Mouse (Mus musculus) CD4-positive naive resting alpha-beta T cell, adult 76 days (primary cell): ENCODE data around the gene Gm20708. TPM values are rescaled to one million over a fixed set of nuclear protein-coding genes. Genes with fewer than 3 reads are reported as not detected.

Experiments
- total RNA-seq: library from RNA; stranded (reverse); gene quantifications from one replicate; pipeline ENCODE4 v1.2.4, GENCODE M21; 2023

Gm20708 gene
- 3.6 TPM for total RNA-seq

DNA sequence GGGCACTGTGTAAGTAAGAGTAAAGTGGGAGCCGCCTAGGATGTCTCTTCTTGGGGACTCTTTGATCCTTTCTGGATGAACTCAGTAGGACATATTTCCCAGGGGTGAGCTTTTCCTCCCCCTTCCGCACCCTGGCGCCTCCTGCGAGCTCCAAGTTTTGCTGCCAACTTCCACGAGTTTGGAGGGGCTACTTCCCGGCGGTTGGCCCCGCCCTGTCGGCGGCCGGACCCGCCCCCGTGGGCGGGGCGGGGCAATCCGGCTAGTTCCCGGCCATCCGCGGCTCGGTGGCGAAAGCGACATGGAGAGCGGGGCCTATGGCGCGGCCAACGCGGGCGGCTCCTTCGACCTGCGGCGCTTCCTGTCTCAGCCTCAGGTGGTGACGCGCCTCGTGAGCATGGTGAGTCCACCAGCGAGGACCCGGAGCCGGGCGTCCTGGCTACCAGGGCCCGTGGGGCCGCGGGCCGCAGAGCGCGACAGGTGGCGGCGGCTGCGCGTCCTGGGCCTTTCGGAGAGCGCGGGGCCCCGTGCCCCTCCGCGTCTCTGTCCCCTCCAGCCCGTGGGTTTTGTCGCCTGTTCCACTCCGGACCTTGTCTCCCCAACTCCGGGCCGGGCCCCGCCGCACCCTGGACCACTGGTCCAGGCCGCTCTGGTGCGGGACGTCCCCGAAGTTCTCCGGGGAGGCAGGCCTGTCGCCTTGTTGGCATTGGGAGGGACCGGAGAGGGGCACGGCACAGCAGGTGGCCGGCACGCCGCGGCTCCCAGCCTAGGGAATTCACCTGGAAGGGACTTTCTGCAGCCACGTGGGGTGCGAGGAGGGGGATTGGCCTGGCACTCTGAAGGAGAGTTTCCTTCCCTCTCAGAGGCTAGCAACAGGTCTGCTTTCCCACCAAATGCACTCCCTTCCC, at the start of gene Gm20708, which contains the start of gene Syngr2:
TSS of gene Gm20708 (plus strand) at position 262 of the 905 bp plus-strand sequence.
TSS of gene Syngr2 (plus strand) at position 262 of the 905 bp plus-strand sequence.

DNA sequence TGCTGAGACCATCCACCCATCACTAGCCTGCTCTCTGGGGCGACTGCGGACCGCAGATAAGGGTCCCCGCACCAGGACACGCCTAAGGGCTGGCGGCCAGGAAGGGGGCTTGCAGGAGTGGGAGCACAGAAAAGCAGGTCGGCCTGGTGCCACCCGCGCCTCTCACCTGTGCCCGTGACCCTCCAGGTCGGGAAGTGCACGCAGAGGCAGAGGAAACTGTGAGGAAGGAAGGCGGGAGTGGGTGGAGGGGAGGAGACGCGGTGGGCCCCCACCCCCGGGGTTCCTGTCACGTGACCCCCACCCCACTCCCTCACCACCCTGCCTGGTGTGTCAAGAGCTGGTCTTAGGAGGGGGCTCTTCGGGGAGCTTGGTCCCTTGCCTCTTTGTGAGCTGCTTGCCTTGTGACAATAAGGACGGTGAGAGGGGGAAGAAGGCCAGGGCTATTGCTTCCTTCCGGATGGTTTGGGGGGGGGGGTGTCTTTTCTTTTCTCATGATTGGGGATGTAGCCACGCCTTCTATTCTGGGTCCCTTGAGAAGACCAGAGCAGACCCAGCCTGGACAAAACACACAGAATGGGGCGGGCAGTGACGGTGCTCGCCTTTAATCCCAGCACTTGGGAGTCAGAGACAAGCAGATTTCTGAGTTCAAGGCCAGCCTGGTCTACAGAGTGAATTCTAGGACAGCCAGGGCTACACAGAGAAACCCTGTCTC, 27.3 kb upstream of the Gm20708 start, which contains the start of the genes Tmc8 and Tmc6:
TSS of gene Tmc8 (plus strand) at position 84 of the 712 bp plus-strand sequence.
TSS of gene Tmc6 (minus strand) at position 206 of the 712 bp plus-strand sequence.

DNA sequence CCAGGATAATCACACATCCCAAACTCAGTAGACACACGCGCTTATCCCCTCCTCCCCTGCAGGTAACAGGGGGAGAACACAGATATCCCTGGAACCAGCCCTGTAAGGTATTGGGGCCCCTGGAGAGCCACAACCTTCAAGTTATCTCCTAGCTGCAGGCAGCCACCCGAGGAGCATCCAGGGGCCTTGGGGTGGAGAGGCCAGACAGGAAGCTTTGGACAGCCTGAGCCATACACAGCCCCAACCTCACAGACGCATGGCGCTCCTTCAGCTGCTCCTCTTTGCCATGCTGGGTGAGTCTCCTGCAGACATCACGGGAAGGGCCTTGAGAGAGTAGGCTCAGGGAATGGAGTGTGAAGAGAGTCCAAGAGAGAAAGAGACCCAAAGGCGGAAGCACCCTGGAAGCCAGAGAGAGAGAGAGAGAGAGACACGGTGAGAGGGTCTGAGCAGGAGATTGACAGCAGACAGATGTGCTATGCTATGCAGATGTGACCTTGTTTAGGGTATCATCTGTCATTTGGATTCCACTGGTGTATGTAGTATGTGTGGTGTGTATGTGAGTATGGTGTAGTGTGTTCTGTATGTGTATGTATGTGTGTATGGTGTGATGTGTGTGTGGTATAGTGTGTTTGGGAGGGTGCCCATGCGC, 11.8 kb upstream of the Gm20708 start, which contains the start of gene 6030468B19Rik:
TSS of gene 6030468B19Rik (plus strand) at position 150 of the 649 bp plus-strand sequence.

GRCm38 (mm10) chr11:117825333-117826101, 16.0 kb downstream of the Gm20708 start, which contains the start of the genes Afmid and Tk1:
TSS of gene Afmid (plus strand) at chr11:117825924.
TSS of gene Tk1 (minus strand) at chr11:117826092.

DNA sequence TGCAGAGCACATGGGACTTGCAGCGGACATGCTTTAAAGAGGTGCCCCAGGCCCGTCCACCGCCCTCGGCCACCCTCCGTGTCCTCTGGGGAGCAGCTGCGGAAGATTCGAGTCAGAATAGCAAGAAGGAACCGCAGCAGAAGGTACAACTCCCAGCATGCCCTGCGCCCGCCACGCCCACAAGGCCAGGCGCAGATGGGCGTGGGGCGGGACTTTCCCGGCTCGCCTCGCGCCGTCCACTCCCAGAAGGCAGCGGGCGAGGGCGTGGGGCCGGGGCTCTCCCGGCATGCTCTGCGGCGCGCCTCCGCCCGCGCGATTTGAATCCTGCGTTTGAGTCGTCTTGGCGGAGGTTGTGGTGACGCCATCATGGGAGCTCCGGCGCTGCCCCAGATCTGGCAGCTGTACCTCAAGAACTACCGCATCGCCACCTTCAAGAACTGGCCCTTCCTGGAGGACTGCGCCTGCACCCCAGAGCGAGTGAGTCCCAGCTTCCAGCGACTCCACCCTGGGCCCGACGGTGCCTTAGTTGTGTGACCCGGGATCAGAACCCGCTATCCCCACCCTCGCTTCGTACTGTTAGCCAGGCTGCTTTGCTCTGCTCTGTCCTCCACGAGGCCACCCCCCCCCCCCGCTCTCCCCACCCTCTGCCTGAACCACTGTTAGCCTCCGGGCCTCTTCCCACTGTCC, 39.7 kb downstream of the Gm20708 start, which contains the start of gene Birc5:
TSS of gene Birc5 (plus strand) at position 267 of the 687 bp plus-strand sequence.

GRCm38 (mm10) chr11:117860601-117861000, 51.1 kb downstream of the Gm20708 start, which contains the start of gene Tmem235:
TSS of gene Tmem235 (plus strand) at chr11:117860752.

GRCm38 (mm10) chr11:117872861-117873608, 63.6 kb downstream of the Gm20708 start, which contains the start of gene Tha1:
TSS of gene Tha1 (minus strand) at chr11:117873481.

Other genes starting within 250 kb of the Gm20708 start
- gene Tnrc6c, start 155.4 kb upstream of the Gm20708 start, total RNA-seq: 85.0 TPM
- gene Tmc8, start 27.6 kb upstream of the Gm20708 start, total RNA-seq: 81.6 TPM
- gene Tmc6, start 27.5 kb upstream of the Gm20708 start, total RNA-seq: 226 TPM
- not detected for gene 6030468B19Rik, start 12.0 kb upstream of the Gm20708 start, total RNA-seq
- 57.1 TPM for gene Syngr2, start within 50 bp of the Gm20708 start, total RNA-seq
- gene Afmid, start 16.3 kb downstream of the Gm20708 start, total RNA-seq: 14.5 TPM
- gene Tk1, start 16.4 kb downstream of the Gm20708 start, total RNA-seq: 4.1 TPM
- 0.79 TPM for gene Birc5, start 39.6 kb downstream of the Gm20708 start, total RNA-seq
- gene Tmem235, start 51.1 kb downstream of the Gm20708 start, total RNA-seq: not detected
- gene Tha1, start 63.8 kb downstream of the Gm20708 start, total RNA-seq: 9.3 TPM
- gene Socs3, start 160.4 kb downstream of the Gm20708 start, total RNA-seq: 111 TPM
- 50.2 TPM for gene Pgs1, start 176.6 kb downstream of the Gm20708 start, total RNA-seq